Mouse (Mus musculus) E14TG2a.4 (cell line): ENCODE measurements around the gene Wwp2.

ENCODE experiments used
- CTCF ChIP-seq: conservative IDR thresholded peaks from 2 replicates; pipeline ENCODE4 v1.5.1; 2014; ENCODE audit warnings: low read length
- NANOG ChIP-seq: IDR thresholded peaks from 2 replicates; pipeline ENCODE4 v1.6.1; 2014; ENCODE audit warnings: borderline replicate concordance, low read length, mixed read lengths
- POU5F1 ChIP-seq: IDR thresholded peaks from 2 replicates; pipeline ENCODE4 v1.6.1; 2014; ENCODE audit warnings: low read length, borderline replicate concordance

DNA sequence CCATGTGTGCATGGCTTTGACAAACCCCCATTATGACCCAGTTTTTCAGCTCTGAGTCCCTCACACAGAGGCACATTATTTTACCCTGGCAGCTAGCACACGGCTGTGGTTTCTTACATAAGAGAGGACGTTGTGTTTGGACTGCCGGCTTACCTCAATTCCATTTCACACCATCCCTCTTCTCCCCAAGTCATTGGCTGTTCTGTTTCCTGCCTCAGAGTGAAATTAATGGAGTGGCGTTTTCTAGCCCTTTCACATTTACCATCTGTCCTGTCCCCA lies 86.3 kb downstream of the Wwp2 start:
- no peak for TF ChIP-seq CTCF
- TF ChIP-seq NANOG: no peak
- TF ChIP-seq POU5F1: no peak
